Mouse (Mus musculus) ovary, postnatal 14 days (tissue): ENCODE measurements around the gene Olfr816.
"Not testable (repeated sequence)": the region's sequence is repeated elsewhere in the genome, so short reads cannot be mapped to it uniquely, and the experiment has no call there.

Experiments used
- DNase-seq: peaks from one replicate; pipeline ENCODE4 v3.0.0; 2022; ENCODE audit warnings: low spot score

Gene Olfr816

GRCm38 (mm10) chr10:129915497-129915896 is at the start of gene Olfr816:
Olfr816 (minus strand) TSS chr10:129915597.
- DNase-seq = no peak

- no peak for DNase-seq
Observed at GRCm38 (mm10) chr10:129949000-129949399, 33.6 kb upstream of the Olfr816 start, which contains the start of gene Olfr818. Olfr818 (minus strand) TSS chr10:129949100.

- DNase-seq = not testable (repeated sequence)
Observed at GRCm38 (mm10) chr10:129905767-129906166, 9.6 kb downstream of the Olfr816 start, which contains the start of gene Olfr815. Olfr815 (minus strand) TSS chr10:129905867.

GRCm38 (mm10) chr10:129885934-129886333 is 29.5 kb downstream of the Olfr816 start:
- no peak for DNase-seq

- not testable (repeated sequence) for DNase-seq
Observed at GRCm38 (mm10) chr10:129885496-129885895, 29.9 kb downstream of the Olfr816 start.

GRCm38 (mm10) chr10:129879751-129880150 is 35.6 kb downstream of the Olfr816 start, which contains the start of gene Olfr814:
Olfr814 (minus strand) TSS chr10:129879851.
- DNase-seq = not testable (repeated sequence)
